Mouse (Mus musculus): Measurements from ENCODE around the gene Adgrl3. TPM values are rescaled to one million over a fixed set of nuclear protein-coding genes. Genes with fewer than 3 reads are reported as not detected.

The Adgrl3 gene
- polyA plus RNA-seq, 1 experiment, result 17.1 TPM

DNA sequence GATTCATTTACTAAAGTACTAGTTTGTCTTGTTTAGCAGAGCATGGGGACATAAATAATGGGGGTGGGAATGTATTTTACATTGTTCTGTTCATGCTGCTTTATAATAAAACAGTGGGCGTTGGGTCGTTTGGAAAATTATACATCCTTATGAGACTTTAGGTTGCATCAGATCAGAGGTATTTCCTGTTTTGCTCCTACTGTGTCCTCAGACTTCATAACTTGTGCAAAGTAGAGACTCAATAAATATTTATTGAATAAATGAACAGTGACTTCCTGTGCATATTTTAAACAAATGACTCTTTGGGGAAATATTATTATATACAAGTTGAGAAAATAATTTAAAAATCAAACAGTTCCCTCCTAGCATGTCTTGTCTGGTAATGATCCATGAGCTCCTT lies 259.3 kb downstream of the Adgrl3 start:
- TF ChIP-seq CTCF (IDR thresholded peaks at IDR 0.05; ENCODE audit: control insufficient read depth, insufficient read depth, insufficient replicate concordance, low read depth, low read length) (no peak), POLR2A (IDR thresholded peaks at IDR 0.05; ENCODE audit: control insufficient read depth, low read depth, low read length) (no peak)
- Histone ChIP-seq H3K27me3 (ENCODE audit: control insufficient read depth, insufficient read depth, low read length) (no peaks in the 10 kb centered on the region), H3K36me3 (ENCODE audit: control insufficient read depth, insufficient read depth, low read length) (no peaks in the 10 kb centered on the region), H3K4me1 (ENCODE audit: control insufficient read depth, insufficient read depth, low read length) (no peaks in the 10 kb centered on the region), H3K4me3 (ENCODE audit: control insufficient read depth, low read depth, low read length) (no peak overlapping the region), H3K27ac (ENCODE audit: control insufficient read depth, insufficient read depth, low read depth, low read length) (no peak overlapping the region)

DNA sequence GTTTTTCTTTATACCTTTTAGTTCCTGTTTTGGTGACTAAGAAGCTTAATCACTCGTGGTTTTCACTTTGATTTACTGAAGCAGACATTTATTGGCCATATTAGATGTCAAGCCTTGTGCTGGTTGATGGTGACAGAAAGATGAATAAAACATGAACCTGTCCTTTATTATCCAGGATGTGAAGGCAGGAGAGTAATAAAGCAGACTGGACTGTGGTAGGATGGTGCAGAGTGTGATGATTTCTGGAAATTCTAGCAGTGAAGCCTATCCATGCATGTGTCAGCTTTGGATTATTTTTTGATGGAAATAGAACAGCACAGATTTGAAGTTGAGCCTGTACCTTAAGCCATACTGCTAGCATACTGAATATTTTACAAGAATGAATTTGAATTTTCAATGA lies 265.7 kb downstream of the Adgrl3 start:
- TF ChIP-seq CTCF (IDR thresholded peaks at IDR 0.05; ENCODE audit: control insufficient read depth, insufficient read depth, insufficient replicate concordance, low read depth, low read length) (no peak), POLR2A (IDR thresholded peaks at IDR 0.05; ENCODE audit: control insufficient read depth, low read depth, low read length) (no peak)

DNA sequence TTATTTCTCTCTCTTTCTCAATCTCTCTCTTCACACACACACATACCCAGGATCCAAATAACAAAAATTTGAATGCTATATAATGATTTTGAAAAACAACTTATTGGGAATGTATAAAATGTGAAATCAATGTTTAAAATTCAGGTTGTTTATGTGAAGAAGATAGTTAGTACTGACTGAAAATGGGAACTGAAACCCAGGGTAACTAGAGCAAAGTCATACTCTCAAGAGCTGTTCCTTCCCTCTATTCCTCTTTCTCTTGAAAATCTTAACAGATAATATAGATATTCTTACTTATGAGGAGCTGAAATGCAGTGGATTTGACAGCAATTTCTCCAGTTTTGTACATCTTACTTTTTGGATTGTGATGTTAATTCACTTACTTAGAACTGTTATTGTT lies 281.9 kb downstream of the Adgrl3 start:
- TF ChIP-seq CTCF (IDR thresholded peaks at IDR 0.05; ENCODE audit: control insufficient read depth, insufficient read depth, insufficient replicate concordance, low read depth, low read length), result no peak
- no peak for TF ChIP-seq POLR2A (IDR thresholded peaks at IDR 0.05; ENCODE audit: control insufficient read depth, low read depth, low read length)

More for the DNA sequence above, 265.7 kb downstream of the Adgrl3 start:
- H3K4me3 ChIP-seq (ENCODE audit: control insufficient read depth, low read depth, low read length), result no peak overlapping the region
- no peaks in the 10 kb centered on the region for H3K27me3 ChIP-seq (ENCODE audit: control insufficient read depth, insufficient read depth, low read length)
- H3K27ac ChIP-seq (ENCODE audit: control insufficient read depth, insufficient read depth, low read depth, low read length), result no peak overlapping the region
- H3K36me3 ChIP-seq (ENCODE audit: control insufficient read depth, insufficient read depth, low read length), result no peaks in the 10 kb centered on the region
- no peaks in the 10 kb centered on the region for H3K4me1 ChIP-seq (ENCODE audit: control insufficient read depth, insufficient read depth, low read length)

DNA sequence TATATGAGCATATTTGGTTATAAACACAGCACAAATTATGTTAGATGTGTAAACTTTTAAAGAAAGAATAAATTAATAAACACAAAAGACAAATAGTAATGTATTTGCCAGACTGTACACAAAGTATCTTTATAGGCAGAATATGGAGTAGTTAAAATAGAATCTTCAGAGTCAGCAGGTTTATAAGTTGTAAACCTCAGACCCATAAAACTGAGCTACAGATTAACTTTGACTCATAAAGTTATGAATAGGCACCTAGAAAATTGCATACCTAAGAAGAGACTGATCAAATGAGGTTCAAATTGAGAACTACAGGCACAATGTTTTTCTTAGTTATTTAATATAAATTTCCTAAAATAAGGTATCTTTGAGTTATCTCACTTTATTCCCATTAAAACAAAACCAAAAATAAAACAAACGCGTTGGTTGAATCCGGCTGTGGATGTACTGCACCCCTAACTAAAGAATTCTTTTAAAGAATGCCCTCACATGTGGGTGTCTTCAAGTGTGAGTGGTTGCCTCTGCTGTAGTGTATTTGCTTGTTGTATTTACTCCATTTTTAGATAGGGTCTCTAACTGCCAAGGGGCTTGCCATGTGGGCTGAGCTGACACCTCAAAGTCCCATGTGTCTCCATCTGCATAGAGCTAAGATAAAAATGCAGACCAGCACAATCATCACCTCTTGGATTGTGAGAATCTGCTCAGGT lies 297.6 kb downstream of the Adgrl3 start:
- H3K27ac ChIP-seq (ENCODE audit: control insufficient read depth, insufficient read depth, low read depth, low read length), result no peak overlapping the region
- H3K4me3 ChIP-seq (ENCODE audit: control insufficient read depth, low read depth, low read length), result no peak overlapping the region
- H3K27me3 ChIP-seq (ENCODE audit: control insufficient read depth, insufficient read depth, low read length), result no peaks in the 10 kb centered on the region
- H3K4me1 ChIP-seq (ENCODE audit: control insufficient read depth, insufficient read depth, low read length), result no peaks in the 10 kb centered on the region
- TF ChIP-seq POLR2A (IDR thresholded peaks at IDR 0.05; ENCODE audit: control insufficient read depth, low read depth, low read length) (no peak), CTCF (IDR thresholded peaks at IDR 0.05; ENCODE audit: control insufficient read depth, insufficient read depth, insufficient replicate concordance, low read depth, low read length) (no peak)
- no peaks in the 10 kb centered on the region for H3K36me3 ChIP-seq (ENCODE audit: control insufficient read depth, insufficient read depth, low read length)

More for the DNA sequence above, 281.9 kb downstream of the Adgrl3 start:
- no peaks in the 10 kb centered on the region for H3K36me3 ChIP-seq (ENCODE audit: control insufficient read depth, insufficient read depth, low read length)
- H3K27me3 ChIP-seq (ENCODE audit: control insufficient read depth, insufficient read depth, low read length), result no peaks in the 10 kb centered on the region
- H3K27ac ChIP-seq (ENCODE audit: control insufficient read depth, insufficient read depth, low read depth, low read length), result no peak overlapping the region
- H3K4me3 ChIP-seq (ENCODE audit: control insufficient read depth, low read depth, low read length), result no peak overlapping the region
- no peaks in the 10 kb centered on the region for H3K4me1 ChIP-seq (ENCODE audit: control insufficient read depth, insufficient read depth, low read length)

DNA sequence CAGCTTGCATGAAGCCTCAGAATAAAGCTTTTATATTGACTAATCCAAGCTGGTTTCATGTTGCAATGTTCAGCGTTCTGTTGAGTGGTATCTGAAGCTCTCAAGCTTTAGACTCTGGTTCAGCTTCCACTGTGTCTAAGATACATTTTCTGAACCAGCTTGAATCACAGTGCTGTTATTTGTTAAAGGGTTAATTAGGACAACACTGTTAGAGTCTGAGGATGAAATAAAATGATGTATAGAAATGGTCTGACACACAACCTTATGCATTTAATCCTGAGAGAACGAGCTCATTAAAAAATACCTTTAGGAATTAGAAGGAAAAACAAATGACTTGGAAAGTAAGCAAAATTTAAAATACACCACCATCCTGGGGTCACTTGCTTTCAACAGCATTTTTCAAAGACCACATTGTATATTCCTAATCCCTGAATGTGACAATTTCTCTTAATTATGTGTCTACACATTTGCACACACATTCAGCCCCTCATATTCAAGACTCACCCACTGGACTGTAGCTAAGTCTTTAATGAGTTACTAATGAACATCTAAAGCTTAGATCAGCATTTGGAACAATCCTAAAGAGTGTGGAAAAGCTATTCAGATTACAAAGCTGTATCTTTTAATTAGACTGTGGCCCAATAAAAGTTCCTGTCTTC lies 301.5 kb downstream of the Adgrl3 start:
- TF ChIP-seq CTCF (IDR thresholded peaks at IDR 0.05; ENCODE audit: control insufficient read depth, insufficient read depth, insufficient replicate concordance, low read depth, low read length) (no peak), POLR2A (IDR thresholded peaks at IDR 0.05; ENCODE audit: control insufficient read depth, low read depth, low read length) (no peak)
- no peak overlapping the region for H3K4me3 ChIP-seq (ENCODE audit: control insufficient read depth, low read depth, low read length)
- H3K4me1 ChIP-seq (ENCODE audit: control insufficient read depth, insufficient read depth, low read length), result no peaks in the 10 kb centered on the region
- no peak overlapping the region for H3K27ac ChIP-seq (ENCODE audit: control insufficient read depth, insufficient read depth, low read depth, low read length)
- no peaks in the 10 kb centered on the region for H3K27me3 ChIP-seq (ENCODE audit: control insufficient read depth, insufficient read depth, low read length)
- no peaks in the 10 kb centered on the region for H3K36me3 ChIP-seq (ENCODE audit: control insufficient read depth, insufficient read depth, low read length)

DNA sequence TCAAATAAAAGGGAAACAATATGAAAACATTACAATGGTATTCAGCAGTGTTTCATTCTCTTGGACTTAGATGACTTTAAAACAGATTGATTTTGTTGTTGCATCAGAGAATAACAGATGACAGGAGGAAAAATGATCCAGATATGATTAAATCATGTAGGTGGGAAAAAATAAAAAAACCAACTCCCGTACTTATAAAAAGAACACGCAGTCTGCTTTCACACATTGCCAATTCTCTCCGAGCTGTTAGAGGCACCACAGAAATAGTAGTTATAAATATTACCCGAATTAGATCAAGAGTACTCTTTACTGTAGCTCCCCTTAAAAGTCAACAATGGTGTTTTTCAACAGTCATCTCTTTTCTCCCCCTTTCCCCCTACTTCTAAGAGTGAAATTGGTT lies 302.1 kb downstream of the Adgrl3 start:
- Histone ChIP-seq H3K4me1 (ENCODE audit: control insufficient read depth, insufficient read depth, low read length) (no peaks in the 10 kb centered on the region), H3K36me3 (ENCODE audit: control insufficient read depth, insufficient read depth, low read length) (no peaks in the 10 kb centered on the region), H3K27me3 (ENCODE audit: control insufficient read depth, insufficient read depth, low read length) (no peaks in the 10 kb centered on the region), H3K27ac (ENCODE audit: control insufficient read depth, insufficient read depth, low read depth, low read length) (no peak overlapping the region), H3K4me3 (ENCODE audit: control insufficient read depth, low read depth, low read length) (no peak overlapping the region)
- TF ChIP-seq CTCF (IDR thresholded peaks at IDR 0.05; ENCODE audit: control insufficient read depth, insufficient read depth, insufficient replicate concordance, low read depth, low read length) (no peak), POLR2A (IDR thresholded peaks at IDR 0.05; ENCODE audit: control insufficient read depth, low read depth, low read length) (no peak)

DNA sequence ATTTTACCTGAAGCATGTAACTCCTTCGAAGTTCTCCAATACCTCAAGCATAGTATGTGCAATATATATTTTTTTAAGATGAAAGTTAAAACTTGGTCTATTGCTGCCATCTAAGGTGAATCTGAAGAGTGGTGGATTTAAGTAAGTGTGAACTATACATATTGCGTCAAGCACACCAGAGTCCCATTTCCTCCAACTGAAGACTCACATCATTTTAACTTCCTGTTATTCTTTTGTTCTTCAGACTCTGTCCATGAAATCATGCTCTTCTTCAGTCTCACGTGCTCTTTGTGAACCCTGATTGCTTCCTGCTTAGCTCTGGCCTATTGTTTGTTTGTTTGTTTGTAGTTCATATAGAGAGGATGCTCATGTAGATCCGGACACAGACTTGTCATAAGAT lies 307.0 kb downstream of the Adgrl3 start:
- H3K4me1 ChIP-seq (ENCODE audit: control insufficient read depth, insufficient read depth, low read length), result peaks cover 3% of the 10 kb centered on the region; the same call in 1 of the 2 replicates
- H3K4me3 ChIP-seq (ENCODE audit: control insufficient read depth, low read depth, low read length), result no peak overlapping the region
- no peak overlapping the region for H3K27ac ChIP-seq (ENCODE audit: control insufficient read depth, insufficient read depth, low read depth, low read length)
- H3K27me3 ChIP-seq (ENCODE audit: control insufficient read depth, insufficient read depth, low read length), result no peaks in the 10 kb centered on the region
- TF ChIP-seq CTCF (IDR thresholded peaks at IDR 0.05; ENCODE audit: control insufficient read depth, insufficient read depth, insufficient replicate concordance, low read depth, low read length) (no peak), POLR2A (IDR thresholded peaks at IDR 0.05; ENCODE audit: control insufficient read depth, low read depth, low read length) (no peak)
- H3K36me3 ChIP-seq (ENCODE audit: control insufficient read depth, insufficient read depth, low read length), result no peaks in the 10 kb centered on the region
